Mouse (Mus musculus): ENCODE results near the gene Pld3. TPM values are rescaled to one million over a fixed set of nuclear protein-coding genes. Genes with fewer than 3 reads are reported as not detected.
"Not testable (repeated sequence)": the region's sequence is repeated elsewhere in the genome, so short reads cannot be mapped to it uniquely, and the experiment has no call there.

Pld3 gene
- total RNA-seq, 1 experiment from 2014 or later, result 20.7 TPM

DNA sequence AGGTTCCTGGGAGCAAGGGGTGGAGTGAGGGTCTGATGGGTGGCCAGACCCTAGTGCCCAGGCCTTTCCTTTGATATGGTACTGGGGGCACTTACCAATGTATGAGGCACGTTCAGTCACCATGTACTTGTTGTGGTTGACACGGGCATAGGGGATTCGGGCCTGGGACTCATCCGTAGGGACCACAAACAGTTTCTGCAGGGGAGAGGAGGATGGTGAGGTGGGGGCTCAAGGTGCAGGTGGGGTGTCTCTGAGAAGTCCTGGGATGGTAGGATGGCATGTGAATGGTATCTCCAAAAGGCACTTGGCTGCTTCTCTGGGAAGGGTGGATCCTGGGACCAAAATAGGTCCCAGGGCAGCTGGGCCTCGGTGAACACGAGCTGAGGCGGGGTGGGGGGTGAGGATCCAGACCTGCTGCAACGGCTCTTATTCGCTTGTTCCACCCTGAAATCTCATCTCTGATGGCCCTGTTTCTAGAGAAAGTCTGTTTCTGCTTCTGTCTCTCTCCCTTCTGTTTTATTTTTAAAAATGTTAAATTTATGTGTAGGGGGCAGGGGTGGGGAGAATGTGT, 20.5 kb downstream of the Pld3 start:
- ATAC-seq (ENCODE audit: extremely low read depth, insufficient number of reproducible peaks, low FRiP score, poor library complexity, severe bottlenecking), result no peak

GRCm38 (mm10) chr7:27531707-27532106, 21.3 kb downstream of the Pld3 start:
- no peak for ATAC-seq (ENCODE audit: extremely low read depth, insufficient number of reproducible peaks, low FRiP score, poor library complexity, severe bottlenecking)

GRCm38 (mm10) chr7:27530937-27531336, 22.1 kb downstream of the Pld3 start:
- ATAC-seq (ENCODE audit: extremely low read depth, insufficient number of reproducible peaks, low FRiP score, poor library complexity, severe bottlenecking), result no peak

GRCm38 (mm10) chr7:27529070-27529469, 23.9 kb downstream of the Pld3 start:
- ATAC-seq (ENCODE audit: extremely low read depth, insufficient number of reproducible peaks, low FRiP score, poor library complexity, severe bottlenecking), result no peak

- ATAC-seq (ENCODE audit: extremely low read depth, insufficient number of reproducible peaks, low FRiP score, poor library complexity, severe bottlenecking), result peak; percentile 70
Observed at GRCm38 (mm10) chr7:27526039-27526827, 26.8 kb downstream of the Pld3 start.

- no peak for ATAC-seq (ENCODE audit: extremely low read depth, insufficient number of reproducible peaks, low FRiP score, poor library complexity, severe bottlenecking)
Observed at GRCm38 (mm10) chr7:27523805-27524204, 29.2 kb downstream of the Pld3 start.

GRCm38 (mm10) chr7:27522967-27523366, 30.1 kb downstream of the Pld3 start, which contains the start of gene Hipk4:
Gene Hipk4, plus strand, starts transcription at chr7:27523267.
- no peak for ATAC-seq (ENCODE audit: extremely low read depth, insufficient number of reproducible peaks, low FRiP score, poor library complexity, severe bottlenecking)

GRCm38 (mm10) chr7:27520599-27520998, 32.4 kb downstream of the Pld3 start:
- ATAC-seq (ENCODE audit: extremely low read depth, insufficient number of reproducible peaks, low FRiP score, poor library complexity, severe bottlenecking), result no peak

GRCm38 (mm10) chr7:27520104-27520503, 32.9 kb downstream of the Pld3 start:
- ATAC-seq (ENCODE audit: extremely low read depth, insufficient number of reproducible peaks, low FRiP score, poor library complexity, severe bottlenecking), result no peak

DNA sequence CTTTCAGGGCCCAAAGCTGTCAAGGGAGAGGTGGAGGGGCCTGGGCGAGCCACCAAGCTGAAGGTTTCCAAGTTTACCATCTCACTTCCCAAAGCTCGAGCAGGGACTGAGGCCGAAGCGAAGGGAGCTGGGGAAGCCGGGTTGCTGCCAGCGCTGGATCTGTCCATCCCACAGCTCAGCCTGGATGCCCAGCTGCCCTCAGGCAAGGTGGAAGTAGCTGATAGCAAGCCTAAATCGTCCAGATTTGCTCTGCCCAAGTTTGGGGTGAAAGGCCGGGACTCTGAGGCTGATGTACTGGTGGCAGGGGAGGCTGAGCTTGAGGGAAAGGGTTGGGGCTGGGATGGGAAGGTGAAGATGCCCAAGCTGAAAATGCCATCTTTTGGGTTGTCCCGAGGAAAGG, 34.7 kb downstream of the Pld3 start:
- ATAC-seq (ENCODE audit: extremely low read depth, insufficient number of reproducible peaks, low FRiP score, poor library complexity, severe bottlenecking), result no peak

GRCm38 (mm10) chr7:27514961-27515360, 38.1 kb downstream of the Pld3 start:
- ATAC-seq (ENCODE audit: extremely low read depth, insufficient number of reproducible peaks, low FRiP score, poor library complexity, severe bottlenecking), result no peak

- no peak for ATAC-seq (ENCODE audit: extremely low read depth, insufficient number of reproducible peaks, low FRiP score, poor library complexity, severe bottlenecking)
Observed at GRCm38 (mm10) chr7:27510809-27511208, 42.2 kb downstream of the Pld3 start.

DNA sequence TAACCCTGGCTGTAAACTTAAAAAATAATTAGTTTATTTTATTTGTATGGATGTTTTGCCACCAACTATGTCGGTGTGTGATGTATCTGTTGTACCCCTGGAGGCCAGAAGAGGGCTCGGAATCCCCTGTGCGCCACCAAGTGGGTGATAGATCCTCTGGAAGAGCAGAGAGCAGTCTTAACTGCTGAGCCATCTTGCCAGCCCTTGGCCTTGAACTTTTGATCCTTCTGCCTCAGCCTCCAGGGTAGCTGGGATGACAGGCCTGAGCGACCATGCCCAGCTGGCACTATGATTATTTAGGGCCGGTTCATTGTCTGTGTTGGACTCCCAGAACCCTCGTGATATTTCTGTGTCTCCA, 44.4 kb downstream of the Pld3 start:
- peak; percentile 64 for ATAC-seq (ENCODE audit: extremely low read depth, insufficient number of reproducible peaks, low FRiP score, poor library complexity, severe bottlenecking)

GRCm38 (mm10) chr7:27507711-27508647, 45.0 kb downstream of the Pld3 start:
- peak; percentile 88 for ATAC-seq (ENCODE audit: extremely low read depth, insufficient number of reproducible peaks, low FRiP score, poor library complexity, severe bottlenecking)

DNA sequence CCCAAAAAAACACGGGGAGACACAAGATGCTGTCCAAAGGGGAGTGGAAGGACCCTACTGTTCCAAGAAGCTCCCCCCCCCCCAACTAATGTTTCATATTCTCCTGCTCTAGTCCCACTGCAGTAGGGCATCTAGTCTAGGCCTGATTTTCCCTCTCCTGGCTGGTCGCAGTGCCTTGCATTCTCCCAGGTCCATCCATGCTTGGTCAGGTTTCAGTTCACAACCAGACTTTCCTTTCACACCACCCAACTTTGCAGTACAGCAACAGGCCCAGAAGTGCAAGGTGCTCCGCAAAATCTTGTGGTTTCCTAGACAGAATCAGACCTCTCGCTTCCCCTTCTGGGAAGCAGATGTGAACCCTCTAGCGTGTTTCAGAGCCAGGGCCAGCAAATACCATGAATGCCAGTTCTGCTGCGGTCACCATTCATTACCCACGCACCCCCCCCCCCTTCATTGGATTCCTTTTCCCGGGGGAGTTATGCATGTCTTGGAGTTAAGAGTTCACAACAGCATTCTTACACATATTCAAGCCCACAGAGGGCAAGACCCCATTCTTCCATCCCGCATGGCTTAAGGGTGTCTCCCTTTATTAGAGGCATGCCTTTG, 46.1 kb downstream of the Pld3 start:
- ATAC-seq (ENCODE audit: extremely low read depth, insufficient number of reproducible peaks, low FRiP score, poor library complexity, severe bottlenecking), result no peak

GRCm38 (mm10) chr7:27501620-27502019, 51.4 kb downstream of the Pld3 start:
- ATAC-seq (ENCODE audit: extremely low read depth, insufficient number of reproducible peaks, low FRiP score, poor library complexity, severe bottlenecking), result no peak

GRCm38 (mm10) chr7:27499036-27499435, 54.0 kb downstream of the Pld3 start, which contains the start of gene Prx:
Gene Prx, plus strand, starts transcription at chr7:27499324.
- ATAC-seq (ENCODE audit: extremely low read depth, insufficient number of reproducible peaks, low FRiP score, poor library complexity, severe bottlenecking), result no peak

DNA sequence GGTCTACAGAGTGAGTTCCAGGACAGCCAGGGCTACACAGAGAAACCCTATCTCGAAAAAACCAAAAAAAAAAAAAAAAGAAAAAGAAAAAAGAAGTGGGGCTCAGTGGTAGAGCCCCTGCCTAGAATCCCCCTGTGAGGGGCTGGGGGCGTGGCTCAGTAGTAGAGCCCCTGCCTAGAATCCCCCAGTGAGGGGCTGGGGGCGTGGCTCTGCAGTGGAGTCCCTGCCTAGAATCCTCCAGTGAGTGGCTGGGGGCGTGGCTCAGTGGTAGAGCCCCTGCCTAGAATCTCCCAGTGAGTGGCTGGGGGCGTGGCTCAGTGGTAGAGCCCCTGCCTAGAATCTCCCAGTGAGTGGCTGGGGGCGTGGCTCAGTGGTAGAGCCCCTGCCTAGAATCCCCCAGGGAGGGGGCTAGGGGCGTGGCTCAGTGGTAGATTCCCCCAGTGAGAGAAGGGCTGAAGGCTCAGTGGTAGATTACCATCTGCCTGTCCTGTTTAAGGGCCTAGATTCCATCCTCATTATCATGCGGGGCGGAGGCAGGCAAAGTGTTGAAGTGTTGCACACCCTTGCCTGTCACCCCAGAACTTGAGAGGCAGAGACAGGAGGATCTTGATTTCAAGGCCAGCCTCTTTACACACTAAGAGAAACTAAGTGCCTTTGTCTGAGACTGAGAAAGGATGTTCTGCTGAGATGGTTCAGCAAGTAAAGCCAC, 58.2 kb downstream of the Pld3 start:
- ATAC-seq (ENCODE audit: extremely low read depth, insufficient number of reproducible peaks, low FRiP score, poor library complexity, severe bottlenecking), result not testable (repeated sequence)

DNA sequence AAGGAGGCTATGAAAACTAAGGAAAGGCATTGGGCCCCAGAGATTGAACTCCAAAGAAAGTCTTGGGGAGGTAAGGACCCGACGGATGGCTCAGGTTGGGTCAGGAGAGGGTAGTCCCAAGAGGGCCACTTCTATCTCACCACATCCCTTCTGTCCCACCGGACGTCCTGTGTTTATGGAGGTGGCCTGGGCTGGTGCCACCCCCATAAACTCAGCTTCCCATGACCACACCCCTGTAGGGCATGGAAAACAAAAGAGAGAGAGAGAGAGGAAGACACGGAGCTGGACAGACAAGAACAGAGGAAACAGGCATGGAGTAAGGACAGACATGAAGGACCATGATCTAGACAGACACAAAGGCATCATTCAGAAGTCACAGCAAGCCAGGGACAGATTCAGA, 59.6 kb downstream of the Pld3 start:
- no peak for ATAC-seq (ENCODE audit: extremely low read depth, insufficient number of reproducible peaks, low FRiP score, poor library complexity, severe bottlenecking)
